Mouse (Mus musculus): Measurements from ENCODE around the gene Treml2.

The Treml2 gene

GRCm38 (mm10) chr17:48299203-48299602 lies at the start of gene Treml2:
Gene Treml2, plus strand, starts transcription at chr17:48299498.
- DNase-seq (ENCODE audit: inconsistent age in 2 of 2, low spot score in 1 of 2), result no peak

GRCm38 (mm10) chr17:48249501-48249900 lies 49.8 kb upstream of the Treml2 start:
- DNase-seq (ENCODE audit: inconsistent age in 2 of 2, low spot score in 1 of 2), result no peak

- no peak for DNase-seq (ENCODE audit: inconsistent age in 2 of 2, low spot score in 1 of 2)
Observed at GRCm38 (mm10) chr17:48250631-48251030, 48.7 kb upstream of the Treml2 start.

- no peak for DNase-seq (ENCODE audit: inconsistent age in 2 of 2, low spot score in 1 of 2)
Observed at GRCm38 (mm10) chr17:48256575-48256974, 42.7 kb upstream of the Treml2 start.

GRCm38 (mm10) chr17:48261868-48262267 lies 37.4 kb upstream of the Treml2 start:
- no peak for DNase-seq (ENCODE audit: inconsistent age in 2 of 2, low spot score in 1 of 2)

GRCm38 (mm10) chr17:48263741-48264362 lies 35.4 kb upstream of the Treml2 start, which contains the start of gene Treml4:
Gene Treml4, plus strand, starts transcription at chr17:48264295.
- DNase-seq (ENCODE audit: inconsistent age in 2 of 2, low spot score in 1 of 2), result no peak

GRCm38 (mm10) chr17:48264662-48265061 lies 34.6 kb upstream of the Treml2 start:
- DNase-seq (ENCODE audit: inconsistent age in 2 of 2, low spot score in 1 of 2), result no peak

- DNase-seq (ENCODE audit: inconsistent age in 2 of 2, low spot score in 1 of 2), result no peak
Observed at GRCm38 (mm10) chr17:48266138-48266537, 33.2 kb upstream of the Treml2 start.

- DNase-seq (ENCODE audit: inconsistent age in 2 of 2, low spot score in 1 of 2), result no peak
Observed at GRCm38 (mm10) chr17:48266610-48267304, 32.5 kb upstream of the Treml2 start.

GRCm38 (mm10) chr17:48267591-48267990 lies 31.7 kb upstream of the Treml2 start:
- no peak for DNase-seq (ENCODE audit: inconsistent age in 2 of 2, low spot score in 1 of 2)

- no peak for DNase-seq (ENCODE audit: inconsistent age in 2 of 2, low spot score in 1 of 2)
Observed at GRCm38 (mm10) chr17:48268276-48268675, 31.0 kb upstream of the Treml2 start.

- DNase-seq (ENCODE audit: inconsistent age in 2 of 2, low spot score in 1 of 2), result no peak
Observed at GRCm38 (mm10) chr17:48269833-48270232, 29.5 kb upstream of the Treml2 start.

- DNase-seq (ENCODE audit: inconsistent age in 2 of 2, low spot score in 1 of 2), result no peak
Observed at GRCm38 (mm10) chr17:48272158-48272557, 27.1 kb upstream of the Treml2 start.

GRCm38 (mm10) chr17:48272598-48272997 lies 26.7 kb upstream of the Treml2 start:
- DNase-seq (ENCODE audit: inconsistent age in 2 of 2, low spot score in 1 of 2), result no peak

GRCm38 (mm10) chr17:48274098-48274497 lies 25.2 kb upstream of the Treml2 start:
- no peak for DNase-seq (ENCODE audit: inconsistent age in 2 of 2, low spot score in 1 of 2)

- DNase-seq (ENCODE audit: inconsistent age in 2 of 2, low spot score in 1 of 2), result peak; percentile 56 to 91
Observed at GRCm38 (mm10) chr17:48274885-48275284, 24.4 kb upstream of the Treml2 start.

- DNase-seq (ENCODE audit: inconsistent age in 2 of 2, low spot score in 1 of 2), result no peak
Observed at GRCm38 (mm10) chr17:48275736-48276135, 23.6 kb upstream of the Treml2 start.

- no peak for DNase-seq (ENCODE audit: inconsistent age in 2 of 2, low spot score in 1 of 2)
Observed at GRCm38 (mm10) chr17:48278381-48278780, 20.9 kb upstream of the Treml2 start.

GRCm38 (mm10) chr17:48279002-48279401 lies 20.3 kb upstream of the Treml2 start:
- no peak for DNase-seq (ENCODE audit: inconsistent age in 2 of 2, low spot score in 1 of 2)

- DNase-seq (ENCODE audit: inconsistent age in 2 of 2, low spot score in 1 of 2), result no peak
Observed at GRCm38 (mm10) chr17:48280943-48281738, 18.2 kb upstream of the Treml2 start.

- no peak for DNase-seq (ENCODE audit: inconsistent age in 2 of 2, low spot score in 1 of 2)
Observed at GRCm38 (mm10) chr17:48281739-48282085, 17.6 kb upstream of the Treml2 start.

- DNase-seq (ENCODE audit: inconsistent age in 2 of 2, low spot score in 1 of 2), result no peak
Observed at GRCm38 (mm10) chr17:48286765-48287164, 12.5 kb upstream of the Treml2 start.

All from adrenal gland, adult (tissue).